Mouse (Mus musculus): ENCODE data around the gene Rtn4rl2.
A peak's percentile ranks its signal among the peaks of the same experiment; 100 is the strongest.

Rtn4rl2 gene

GRCm38 (mm10) chr2:84885084-84886055 is 1.1 kb downstream of the Rtn4rl2 start:
- no peak for DNase-seq (ENCODE audit: inconsistent age in 2 of 2, low spot score in 1 of 2)

GRCm38 (mm10) chr2:84884611-84885010 is 1.9 kb downstream of the Rtn4rl2 start:
- DNase-seq (ENCODE audit: inconsistent age in 2 of 2, low spot score in 1 of 2) = no peak

GRCm38 (mm10) chr2:84883942-84884341 is 2.6 kb downstream of the Rtn4rl2 start:
- DNase-seq (ENCODE audit: inconsistent age in 2 of 2, low spot score in 1 of 2) = no peak

GRCm38 (mm10) chr2:84883530-84883929 is 3.0 kb downstream of the Rtn4rl2 start:
- DNase-seq (ENCODE audit: inconsistent age in 2 of 2, low spot score in 1 of 2) = no peak

GRCm38 (mm10) chr2:84883084-84883483 is 3.4 kb downstream of the Rtn4rl2 start:
- DNase-seq (ENCODE audit: inconsistent age in 2 of 2, low spot score in 1 of 2) = no peak

GRCm38 (mm10) chr2:84882606-84883005 is 3.9 kb downstream of the Rtn4rl2 start:
- DNase-seq (ENCODE audit: inconsistent age in 2 of 2, low spot score in 1 of 2) = peak; percentile 32 to 69

- DNase-seq (ENCODE audit: inconsistent age in 2 of 2, low spot score in 1 of 2) = no peak
These were observed 5.9 kb downstream of the Rtn4rl2 start for GRCm38 (mm10) chr2:84880590-84880989.

GRCm38 (mm10) chr2:84875842-84876241 is 10.7 kb downstream of the Rtn4rl2 start:
- no peak for DNase-seq (ENCODE audit: inconsistent age in 2 of 2, low spot score in 1 of 2)

GRCm38 (mm10) chr2:84872105-84872716 is 14.3 kb downstream of the Rtn4rl2 start:
- peak; percentile 55 to 78 for DNase-seq (ENCODE audit: inconsistent age in 2 of 2, low spot score in 1 of 2)

- DNase-seq (ENCODE audit: inconsistent age in 2 of 2, low spot score in 1 of 2) = no peak
These were observed 15.8 kb downstream of the Rtn4rl2 start for GRCm38 (mm10) chr2:84870623-84871160.

- DNase-seq (ENCODE audit: inconsistent age in 2 of 2, low spot score in 1 of 2) = no peak
These were observed 17.5 kb downstream of the Rtn4rl2 start for GRCm38 (mm10) chr2:84868977-84869376.

GRCm38 (mm10) chr2:84868521-84868943 is 18.0 kb downstream of the Rtn4rl2 start:
- peak; percentile 55 to 83 for DNase-seq (ENCODE audit: inconsistent age in 2 of 2, low spot score in 1 of 2)

GRCm38 (mm10) chr2:84865616-84866571 is 20.6 kb downstream of the Rtn4rl2 start:
- peak in 1 of 2 experiments; percentile 69 for DNase-seq (ENCODE audit: inconsistent age in 2 of 2, low spot score in 1 of 2)

GRCm38 (mm10) chr2:84862231-84862630 is 24.3 kb downstream of the Rtn4rl2 start:
- DNase-seq (ENCODE audit: inconsistent age in 2 of 2, low spot score in 1 of 2) = peak; percentile 73 to 83

- no peak for DNase-seq (ENCODE audit: inconsistent age in 2 of 2, low spot score in 1 of 2)
These were observed 25.1 kb downstream of the Rtn4rl2 start for GRCm38 (mm10) chr2:84861430-84861829.

GRCm38 (mm10) chr2:84859991-84860780 is 26.3 kb downstream of the Rtn4rl2 start:
- no peak for DNase-seq (ENCODE audit: inconsistent age in 2 of 2, low spot score in 1 of 2)

- no peak for DNase-seq (ENCODE audit: inconsistent age in 2 of 2, low spot score in 1 of 2)
These were observed 28.0 kb downstream of the Rtn4rl2 start for GRCm38 (mm10) chr2:84858551-84858950.

GRCm38 (mm10) chr2:84855732-84856131 is 30.8 kb downstream of the Rtn4rl2 start:
- peak; percentile 50 to 79 for DNase-seq (ENCODE audit: inconsistent age in 2 of 2, low spot score in 1 of 2)

GRCm38 (mm10) chr2:84851130-84852040 is 35.1 kb downstream of the Rtn4rl2 start:
- DNase-seq (ENCODE audit: inconsistent age in 2 of 2, low spot score in 1 of 2) = peak; percentile 71 to 89
